Mouse (Mus musculus): ENCODE measurements at regions not wholly inside any gene's neighbourhood (a gene's known extent, or its start where the extent isn't known, plus 50 kb on each side); places are given as distances from the start of the nearest gene placed in this dataset.

GRCm38 (mm10) chr6:98486626-98487025, 144.1 kb upstream of the Gm765 start:
- TF ChIP-seq CTCF (conservative IDR thresholded peaks at IDR 0.05 in 1 of 2, IDR thresholded peaks at IDR 0.05 in 1 of 2; ENCODE audit: low read depth in 2 of 2, low read length in 2 of 2) (no peak), EP300 (IDR thresholded peaks at IDR 0.05; ENCODE audit: low read length) (no peak)

All from CH12.LX (cell line).